Mouse (Mus musculus): ENCODE results near the gene Cox10.

Cox10 gene

DNA sequence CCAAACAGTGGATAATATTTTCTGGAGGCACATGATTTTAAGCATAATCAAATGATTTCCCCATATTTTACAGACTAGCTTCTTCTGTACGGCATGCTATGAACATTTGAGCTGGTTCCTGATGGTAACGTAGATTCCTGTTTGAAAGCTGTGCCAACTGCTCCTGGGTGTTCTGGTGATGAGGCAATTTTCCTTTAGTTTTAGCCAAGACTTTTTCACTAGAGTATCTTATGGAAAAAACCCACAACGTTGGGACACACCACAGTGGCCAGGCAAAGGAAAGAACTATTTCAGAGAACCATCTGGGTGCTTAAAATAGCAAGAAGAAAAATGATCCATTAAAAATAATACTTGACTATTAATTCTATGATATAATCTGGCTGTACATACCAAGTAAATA lies 35.2 kb downstream of the Cox10 start:
- DNase-seq: no peak

DNA sequence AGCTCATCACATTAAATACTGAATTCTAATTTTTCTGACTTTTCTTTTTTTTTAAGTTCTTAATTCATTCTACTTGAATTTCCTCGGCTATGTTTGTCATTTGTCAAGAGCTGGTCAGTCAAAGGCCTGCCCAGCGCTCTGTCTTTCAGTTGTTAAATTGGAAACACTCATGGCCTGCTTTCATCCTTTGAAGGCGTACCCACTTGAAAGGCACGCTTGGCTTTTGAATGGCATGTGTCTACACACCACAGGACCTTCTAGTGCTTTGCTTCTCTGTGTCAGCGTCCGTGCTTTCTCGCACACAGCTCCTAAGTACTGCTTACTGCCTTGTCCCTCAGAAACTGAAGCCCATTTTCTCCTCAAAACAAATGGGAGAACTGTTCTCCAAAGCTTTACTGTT lies 38.0 kb downstream of the Cox10 start:
- no peak for DNase-seq

DNA sequence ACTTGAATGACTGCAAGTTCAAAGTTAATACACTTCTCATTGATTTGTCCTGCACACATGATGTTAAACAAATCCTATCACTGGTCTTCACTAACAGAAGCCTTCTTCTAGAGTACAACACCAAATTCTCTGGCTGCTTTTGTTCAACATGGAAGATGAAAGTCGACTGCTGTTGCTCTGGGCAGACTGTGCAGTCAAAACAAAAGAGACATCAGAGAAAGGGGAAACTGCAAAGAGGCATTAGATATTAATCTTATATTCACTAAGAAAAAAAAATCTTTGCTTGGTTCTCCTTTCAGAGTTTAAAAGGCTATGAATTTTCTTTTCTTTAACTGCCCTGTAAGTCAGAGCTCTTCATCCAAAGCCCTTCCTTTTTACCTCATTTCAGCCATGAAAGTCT lies 39.7 kb downstream of the Cox10 start:
- no peak for DNase-seq

GRCm38 (mm10) chr11:64037471-64038125 lies 41.7 kb downstream of the Cox10 start:
- no peak for DNase-seq

DNA sequence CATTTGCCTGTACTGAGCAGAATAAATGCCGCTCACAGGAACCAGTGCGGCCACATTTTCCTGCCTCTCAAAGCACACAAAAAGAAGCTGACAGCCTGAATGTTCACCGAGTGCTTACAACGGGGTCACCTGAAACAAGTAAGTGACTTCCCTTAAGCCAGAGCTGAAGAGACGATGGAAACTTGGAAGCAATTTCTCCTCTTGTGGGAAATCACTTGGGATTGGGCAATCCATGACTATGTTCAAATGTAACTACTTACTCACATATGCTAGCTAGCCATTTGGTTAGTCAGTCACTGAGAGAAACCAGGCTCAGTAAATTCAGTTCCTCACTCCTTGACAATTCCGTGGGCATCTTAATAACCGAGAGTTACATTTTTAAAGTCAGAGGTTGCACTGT lies 43.0 kb downstream of the Cox10 start:
- no peak for DNase-seq

GRCm38 (mm10) chr11:64035709-64036108 lies 43.6 kb downstream of the Cox10 start:
- no peak for DNase-seq

DNA sequence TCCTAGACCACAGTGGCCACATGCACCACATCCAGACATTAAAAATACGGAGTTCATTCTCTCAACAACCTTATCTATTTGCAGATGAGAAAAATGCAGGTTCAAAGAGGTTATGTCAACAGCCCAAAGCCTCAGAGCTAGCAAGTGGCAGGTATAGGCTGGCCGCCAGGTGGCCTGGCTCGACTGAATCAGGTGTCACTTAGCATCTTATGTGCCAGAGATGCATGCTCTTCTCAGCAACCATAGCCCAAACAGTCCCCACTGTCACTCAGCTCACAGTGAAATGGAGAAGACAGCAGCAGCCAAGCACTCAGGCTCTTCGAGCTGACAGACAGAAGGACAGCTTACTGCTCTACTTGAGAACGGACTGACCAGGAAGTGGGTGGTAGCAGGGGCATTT lies 44.6 kb downstream of the Cox10 start:
- no peak for DNase-seq

- no peak for DNase-seq
Measured at GRCm38 (mm10) chr11:64027423-64027822, 51.8 kb downstream of the Cox10 start.

GRCm38 (mm10) chr11:64025843-64026242 lies 53.4 kb downstream of the Cox10 start:
- no peak for DNase-seq

GRCm38 (mm10) chr11:64024575-64024974 lies 54.7 kb downstream of the Cox10 start:
- DNase-seq: no peak

DNA sequence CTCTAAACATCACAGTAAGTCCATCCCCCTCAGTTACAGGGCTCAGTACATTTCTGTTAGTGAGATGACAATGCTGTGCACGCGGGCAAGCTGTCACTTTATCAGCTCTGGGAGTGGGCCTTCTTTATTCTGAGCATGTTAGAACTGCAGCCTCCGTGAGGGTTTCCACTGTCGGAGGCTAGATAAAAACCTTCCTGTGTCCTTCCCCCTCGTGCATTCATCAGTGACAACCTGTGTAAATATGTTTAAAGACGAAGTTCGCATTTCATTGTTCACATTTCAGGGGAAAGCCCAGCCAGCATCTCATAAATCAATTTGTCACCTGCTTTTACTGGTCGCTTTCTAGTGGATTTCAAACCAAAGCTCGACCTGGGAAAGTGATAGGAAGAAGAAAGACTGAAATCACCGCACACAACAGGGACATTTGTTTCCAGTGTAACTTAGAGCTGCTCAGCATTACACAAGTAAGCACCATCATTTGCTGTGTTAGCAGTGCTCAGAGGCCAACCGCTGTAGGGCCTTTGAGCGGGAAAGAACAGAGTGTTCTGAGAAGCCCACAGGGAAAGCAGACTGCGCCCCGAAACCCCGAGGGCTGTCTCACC lies 55.8 kb downstream of the Cox10 start:
- no peak for DNase-seq

- no peak for DNase-seq
Measured at GRCm38 (mm10) chr11:64022403-64023047, 56.7 kb downstream of the Cox10 start.

- no peak for DNase-seq
Measured at GRCm38 (mm10) chr11:64019235-64019634, 60.0 kb downstream of the Cox10 start.

DNA sequence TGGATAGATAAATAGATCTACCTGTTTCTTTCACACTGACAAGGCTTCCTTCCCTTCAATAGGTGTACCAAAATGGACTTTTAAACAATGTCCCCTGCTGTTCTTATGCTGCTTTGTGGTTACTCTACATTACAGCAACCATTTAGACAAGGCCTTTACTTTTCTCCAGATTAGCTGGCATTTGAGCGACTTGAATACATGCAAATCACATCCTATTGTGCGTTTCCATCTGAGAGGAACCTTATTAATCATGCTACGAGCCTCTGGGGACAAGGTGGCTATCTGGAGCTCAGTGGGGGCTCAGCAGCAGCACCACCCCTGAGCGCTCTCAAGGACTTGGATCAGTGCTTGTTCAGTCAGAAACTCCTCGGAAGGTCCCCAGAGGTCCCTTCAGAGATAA lies 61.1 kb downstream of the Cox10 start:
- DNase-seq: no peak

DNA sequence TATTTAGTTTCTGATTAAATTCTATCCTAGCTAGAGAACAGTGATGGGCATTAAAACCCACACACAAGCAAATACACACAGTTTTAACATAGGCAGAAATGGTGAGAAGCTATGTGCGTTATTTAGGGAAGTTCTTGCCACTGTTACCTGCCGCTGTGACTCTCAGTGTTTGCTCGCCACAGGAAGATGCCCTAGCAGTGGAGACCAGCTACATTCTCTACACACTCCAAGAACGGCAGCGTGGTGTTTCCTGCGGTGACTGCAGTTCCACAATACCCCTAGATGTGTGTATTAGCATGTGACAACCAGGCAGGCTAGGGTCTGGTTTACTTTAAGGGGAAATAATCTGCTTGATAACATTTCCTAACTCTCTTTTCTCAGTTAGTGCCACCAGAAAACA lies 64.0 kb downstream of the Cox10 start:
- no peak for DNase-seq

DNA sequence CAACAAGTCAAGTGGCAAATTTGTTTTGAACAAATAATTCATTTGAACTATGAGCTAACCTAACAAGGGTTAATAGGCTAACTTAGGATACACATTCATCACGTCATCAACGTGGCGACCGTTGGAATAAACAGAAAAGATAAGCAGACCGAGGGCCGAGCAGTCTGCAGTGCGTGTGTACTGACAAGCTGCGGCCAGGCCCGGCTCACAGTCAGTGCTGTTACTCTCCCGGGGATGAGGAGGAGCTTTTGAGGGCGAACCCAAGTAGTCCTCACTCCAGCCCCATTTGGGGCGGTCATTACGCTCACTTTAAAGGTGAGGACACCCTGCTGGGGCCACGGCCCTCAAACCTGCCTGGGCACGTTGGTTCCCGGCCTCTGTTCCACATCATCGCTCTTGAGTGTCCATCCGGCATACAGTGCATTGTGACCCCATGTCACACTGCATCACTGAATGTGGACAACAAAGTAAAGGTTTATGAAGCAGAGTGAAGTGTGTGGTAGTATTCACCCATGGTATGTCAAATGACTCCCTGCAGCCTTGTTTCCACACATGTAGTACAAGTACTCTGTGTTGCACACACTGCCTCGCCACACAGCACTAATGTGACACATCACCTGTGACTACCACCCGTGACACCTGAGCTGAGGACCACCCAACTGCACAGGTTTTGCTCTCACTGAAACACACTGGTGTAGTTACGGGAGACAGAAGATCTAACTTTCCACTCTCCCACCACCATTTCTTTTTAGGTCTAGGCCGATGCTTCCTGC lies 68.4 kb downstream of the Cox10 start:
- DNase-seq: no peak

GRCm38 (mm10) chr11:64004152-64004551 lies 75.1 kb downstream of the Cox10 start:
- no peak for DNase-seq

DNA sequence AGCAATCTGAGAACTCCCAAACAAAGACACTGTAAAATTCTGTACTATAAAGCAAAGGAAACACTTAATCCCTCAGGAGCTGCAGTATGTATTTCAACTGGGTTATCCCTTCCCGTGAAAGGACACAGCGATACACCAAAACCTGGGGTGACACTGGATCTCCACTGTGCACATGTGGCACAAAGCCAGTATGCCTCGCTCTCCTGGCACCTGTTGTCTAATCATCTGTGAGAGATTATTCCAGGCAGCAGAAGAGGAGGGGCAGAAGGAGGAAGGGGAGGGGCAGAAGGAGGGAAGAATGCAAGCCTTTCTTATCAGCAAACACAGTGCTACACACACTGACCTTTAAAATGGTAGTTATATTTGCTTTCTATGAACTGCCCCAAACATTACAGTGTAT lies 75.8 kb downstream of the Cox10 start:
- no peak for DNase-seq

GRCm38 (mm10) chr11:64002629-64003028 lies 76.6 kb downstream of the Cox10 start:
- no peak for DNase-seq

DNA sequence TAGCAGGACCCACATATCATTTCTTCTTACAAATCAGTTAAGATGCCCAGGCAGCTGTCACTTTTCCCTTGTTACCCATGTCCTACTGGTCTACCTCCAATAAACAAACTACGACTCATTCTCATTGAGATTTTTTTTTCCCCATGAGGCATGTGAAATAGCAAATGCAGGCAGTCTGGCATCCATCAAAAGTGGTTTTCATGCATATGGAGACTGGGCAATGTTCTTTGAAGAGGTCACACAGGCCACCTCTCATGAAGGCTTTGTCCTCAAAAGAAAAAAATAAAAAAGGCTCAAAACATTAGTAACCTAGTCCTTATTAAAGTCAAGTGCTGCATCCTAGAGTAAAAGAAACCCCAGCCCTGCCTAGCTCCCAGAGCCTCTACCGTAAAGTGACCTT lies 78.2 kb downstream of the Cox10 start:
- DNase-seq: no peak

DNA sequence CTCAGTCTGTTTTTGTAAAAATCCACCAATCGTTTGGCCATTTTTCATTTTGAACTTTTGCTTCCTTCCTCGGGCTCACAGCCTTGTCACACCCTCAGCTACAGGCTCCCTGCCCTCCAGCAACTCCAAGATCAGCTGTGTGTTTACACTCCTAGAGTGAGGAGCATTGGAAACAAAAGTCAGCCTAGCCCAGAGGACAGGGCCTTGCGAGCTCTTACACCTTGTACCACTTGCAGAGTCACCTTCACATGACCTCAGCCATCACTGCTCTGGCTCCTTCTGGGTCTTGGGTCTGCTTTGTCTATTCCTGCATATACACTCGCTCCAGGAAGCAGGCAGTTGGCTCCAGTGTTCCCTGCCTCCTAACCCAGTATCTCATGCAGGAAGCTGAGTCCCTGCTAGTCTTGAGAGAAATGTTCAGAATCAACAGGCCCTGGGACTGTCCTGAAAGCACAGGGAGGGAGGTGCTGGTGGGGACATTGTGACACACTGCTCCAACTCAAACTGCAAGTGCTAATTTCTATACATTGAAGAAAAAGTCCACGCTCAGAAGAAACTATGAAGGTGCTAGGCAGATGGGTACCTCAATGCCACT lies 79.0 kb downstream of the Cox10 start:
- no peak for DNase-seq

- DNase-seq: no peak
Measured at GRCm38 (mm10) chr11:63999431-63999830, 79.8 kb downstream of the Cox10 start.

DNA sequence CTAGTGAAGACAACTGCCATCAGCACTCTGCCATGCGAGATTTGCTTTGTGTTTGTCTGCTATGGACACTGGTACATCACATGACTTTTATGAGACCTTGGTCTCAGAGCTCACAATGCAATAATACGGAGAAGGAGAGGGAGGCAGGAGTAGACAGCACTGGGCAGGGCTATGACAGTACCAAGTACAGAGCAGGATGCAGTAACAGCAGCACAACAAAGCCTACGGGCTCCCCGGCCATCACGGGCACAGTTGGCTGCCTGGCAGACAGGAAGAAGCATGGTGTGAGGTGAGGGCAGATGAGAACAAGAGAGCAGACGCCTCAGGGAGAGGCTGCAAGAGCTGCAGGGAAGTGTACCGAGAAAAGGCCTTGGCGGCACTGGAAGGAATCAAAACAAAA lies 87.3 kb downstream of the Cox10 start:
- DNase-seq: no peak

Measured in right cerebral cortex, postnatal 4 days (tissue).